Mouse (Mus musculus) MN1 (cell line): Measurements from ENCODE around the gene Rab5b.

Experiments
- DNase-seq: peaks from one replicate; pipeline ENCODE4 v3.0.0-alpha.2; 2016; ENCODE audit warnings: low spot score

The Rab5b gene

DNA sequence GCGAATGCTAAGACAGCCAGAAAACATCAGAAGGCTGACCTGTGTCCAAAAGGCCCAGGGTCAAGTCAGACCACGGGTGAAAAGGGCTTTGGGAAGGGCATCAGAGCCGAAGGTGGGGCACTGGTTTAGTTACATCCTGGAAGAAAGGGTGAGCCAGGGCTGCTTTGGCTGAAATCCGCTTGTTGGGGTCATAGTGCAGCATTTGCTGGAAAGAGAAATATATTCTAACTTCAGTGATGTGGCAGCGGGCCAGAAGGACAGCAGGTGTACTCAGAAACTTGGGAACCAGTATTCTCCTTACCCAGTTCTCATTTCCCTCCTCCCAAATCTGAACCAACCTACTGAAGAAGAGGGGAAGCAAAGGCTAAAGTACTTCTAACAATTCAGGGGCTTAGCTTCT, 2.9 kb upstream of the Rab5b start:
- no peak for DNase-seq

DNA sequence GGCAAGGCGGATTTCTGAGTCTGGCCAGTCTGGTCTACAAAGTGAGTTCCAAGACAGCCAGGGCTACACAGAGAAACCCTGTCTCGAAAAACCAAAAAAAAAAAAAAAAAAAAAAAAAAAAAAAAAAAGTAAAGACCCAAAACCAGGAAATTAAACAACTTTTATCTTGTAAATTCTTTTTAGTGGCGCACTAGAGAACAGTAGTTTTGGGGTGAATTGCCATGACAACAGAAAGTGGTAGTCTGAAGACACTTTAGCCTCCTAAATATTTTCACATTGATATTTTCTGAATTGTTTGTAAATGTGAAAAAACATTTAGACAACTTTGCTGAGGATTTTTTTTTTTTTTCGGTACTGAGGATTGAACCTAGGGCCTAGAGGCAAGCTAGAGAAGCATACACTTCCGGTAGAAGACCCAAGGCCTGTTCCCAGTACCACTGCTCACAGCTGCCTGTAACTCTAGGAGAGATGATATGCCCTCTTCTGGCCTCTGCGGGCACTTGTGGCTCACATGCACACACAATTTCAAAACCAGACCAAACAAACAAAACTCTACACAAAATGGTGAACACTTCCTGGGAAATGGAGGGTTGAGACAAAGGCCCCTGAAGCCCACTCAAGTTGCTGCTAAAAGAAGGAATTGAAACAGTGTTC, 1.1 kb upstream of the Rab5b start:
- peak; percentile 23 for DNase-seq

- no peak for DNase-seq
Measured at GRCm38 (mm10) chr10:128695411-128695991, 563 bp downstream of the Rab5b start.

DNA sequence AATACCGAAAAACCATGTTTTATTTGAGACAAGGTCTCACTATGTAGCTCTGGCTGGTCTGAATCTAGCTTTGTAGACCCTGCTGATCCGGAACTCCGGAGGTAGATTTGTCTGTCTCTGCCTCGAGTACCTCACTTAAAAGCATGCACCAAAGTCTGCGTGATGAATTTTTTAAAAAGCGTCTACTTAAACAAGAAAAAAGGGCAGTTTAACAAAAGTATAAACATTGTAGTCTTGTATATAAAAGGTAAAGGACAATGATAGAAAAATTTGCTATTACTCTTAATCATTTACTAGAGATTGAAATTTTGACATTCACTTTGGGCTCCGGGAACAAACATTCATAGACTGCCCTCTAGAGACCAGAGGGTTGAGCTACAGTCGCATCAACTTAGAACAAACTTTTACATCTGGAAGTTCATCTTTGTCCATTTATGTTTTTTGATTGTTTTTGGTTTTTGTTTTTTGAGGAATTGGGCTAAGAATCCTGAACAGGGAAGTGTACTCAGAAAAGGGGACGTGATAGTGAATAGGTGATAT, 21.5 kb downstream of the Rab5b start:
- peak; percentile 82 for DNase-seq

DNA sequence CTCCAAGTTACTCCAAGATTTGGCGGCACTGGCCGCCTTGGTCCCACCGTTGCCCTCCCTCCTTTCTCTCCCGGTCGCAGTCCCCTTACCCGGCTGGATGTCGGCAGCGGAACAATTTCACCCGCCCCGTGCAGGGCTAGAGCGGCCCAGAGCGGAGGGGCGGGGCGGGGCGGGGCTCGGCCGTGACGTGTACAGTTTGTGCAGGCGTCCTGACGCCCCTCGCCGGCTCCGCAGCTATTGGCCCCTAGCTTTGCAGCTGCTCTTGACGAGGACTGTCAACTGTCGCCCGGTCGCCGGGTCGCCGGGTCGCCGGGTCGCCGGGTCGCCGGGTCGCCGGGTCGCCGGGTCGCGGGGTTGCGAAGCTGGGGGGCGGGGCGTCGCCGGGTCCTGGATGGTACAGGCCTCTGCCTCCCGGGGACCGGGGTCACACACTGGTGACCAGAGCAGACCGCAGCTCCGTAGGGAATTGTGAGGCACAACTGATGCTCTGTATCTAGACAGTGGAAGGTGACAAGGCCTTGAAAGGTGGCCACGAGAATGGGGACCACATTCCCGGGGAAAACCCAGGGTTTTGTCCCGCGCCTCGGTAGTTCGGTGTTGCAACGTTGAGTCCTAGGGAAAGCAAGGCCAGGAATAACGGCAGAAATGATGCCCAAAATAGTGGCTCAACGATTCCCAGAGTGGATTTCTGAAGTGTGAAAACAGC, 22.1 kb downstream of the Rab5b start, which contains the start of gene Suox:
Suox (minus strand) TSS at position 311 of the 706 bp plus-strand sequence.
- DNase-seq: peak; percentile 93

DNA sequence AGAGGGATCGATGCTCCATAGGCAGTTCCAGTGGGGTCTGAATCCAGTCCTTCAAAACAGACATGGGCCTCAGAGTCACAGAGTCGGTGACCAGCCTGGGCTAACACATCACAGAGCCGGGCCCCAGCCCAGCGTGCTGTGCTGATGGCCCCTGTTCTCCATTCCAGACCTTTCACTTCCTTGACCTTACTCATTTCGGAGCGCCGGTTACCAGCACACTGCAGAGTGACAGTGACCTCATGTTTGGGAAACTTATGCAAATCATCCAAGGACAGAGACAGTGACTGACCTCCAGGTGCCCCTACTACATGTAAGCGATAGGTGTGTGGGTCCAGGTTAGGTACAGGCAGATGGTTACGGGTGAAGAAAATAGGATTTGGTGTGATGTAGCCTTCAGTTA, 24.9 kb downstream of the Rab5b start:
- no peak for DNase-seq

DNA sequence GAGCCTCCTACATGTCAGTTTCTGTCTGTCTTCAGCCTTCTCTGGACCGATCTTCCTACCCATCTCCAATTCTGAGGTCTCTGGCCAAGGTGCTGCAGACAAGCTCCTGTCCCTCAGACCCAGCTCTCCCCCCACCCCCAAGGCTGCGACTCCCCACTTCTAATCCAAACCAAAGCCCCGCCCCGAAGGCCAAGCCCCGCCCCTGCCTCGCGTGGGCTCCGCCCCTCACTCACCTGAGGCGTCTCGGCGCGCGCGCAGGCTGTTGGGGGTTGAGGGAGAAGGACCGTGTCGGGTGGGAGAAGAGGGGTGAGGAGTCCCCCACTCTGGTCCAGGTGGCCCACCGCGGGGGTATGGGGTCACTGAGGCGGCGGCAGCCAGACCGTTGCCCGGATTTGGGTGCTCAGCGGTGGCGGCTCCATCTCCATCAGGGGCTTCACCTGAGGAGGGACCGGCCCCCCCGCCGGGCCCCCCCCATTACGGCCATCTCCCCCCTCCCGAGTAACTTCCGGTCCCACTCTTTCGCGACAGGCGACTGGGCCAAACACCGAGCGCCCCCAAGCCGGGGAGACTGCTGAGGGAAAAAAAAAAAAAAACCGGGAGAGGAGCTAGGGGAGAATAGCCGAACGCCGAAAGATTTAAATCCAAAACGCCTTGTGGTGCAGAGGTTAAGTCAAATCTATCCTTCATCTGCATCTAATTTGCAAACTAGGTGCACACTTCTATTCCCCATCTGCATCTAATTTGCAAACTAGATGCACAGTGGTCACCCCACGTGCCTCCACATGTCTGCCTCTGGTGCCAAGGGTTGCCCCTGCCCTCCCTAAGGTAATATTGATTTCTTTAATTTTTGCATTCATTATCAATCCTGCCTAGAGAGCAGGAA, 27.0 kb downstream of the Rab5b start:
- DNase-seq: no peak

DNA sequence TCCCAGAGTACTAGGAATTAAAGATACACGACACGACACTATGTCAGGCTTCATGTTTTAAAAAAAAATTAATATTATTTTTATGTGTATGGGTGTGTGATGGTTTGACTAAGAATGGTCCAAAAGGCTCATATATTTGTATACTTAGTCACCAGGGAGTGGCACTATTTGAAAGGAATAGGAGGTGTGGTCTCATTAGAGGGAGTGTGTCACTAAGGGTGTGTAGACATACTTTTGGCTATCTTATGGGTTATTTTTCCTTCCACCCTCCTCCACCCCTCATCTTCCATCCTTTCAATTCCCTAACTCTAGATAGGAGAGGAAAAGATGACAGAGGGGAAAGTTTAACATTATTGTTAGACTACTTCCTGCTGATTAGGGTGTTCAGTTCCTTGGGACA, 30.3 kb downstream of the Rab5b start:
- DNase-seq: no peak

DNA sequence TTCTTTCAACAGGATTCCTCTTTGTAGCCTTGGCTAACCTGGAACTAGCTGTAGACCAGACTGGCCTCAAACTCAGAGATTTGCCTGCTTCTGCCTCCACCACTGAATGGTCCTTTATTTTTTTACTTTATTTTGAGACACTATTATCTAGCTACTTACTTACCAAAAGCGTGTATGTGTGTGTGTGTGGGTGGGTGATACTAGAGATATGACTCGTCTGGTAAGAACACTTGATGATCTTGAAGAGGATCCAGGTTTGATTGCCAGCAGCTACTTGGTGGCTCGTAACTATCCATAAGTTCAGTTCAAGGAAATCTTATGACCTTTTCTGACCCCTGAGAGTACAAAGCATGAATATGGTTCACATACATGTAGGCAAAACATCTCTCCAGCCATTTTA, 30.8 kb downstream of the Rab5b start:
- no peak for DNase-seq

GRCm38 (mm10) chr10:128664808-128665207, 31.3 kb downstream of the Rab5b start:
- no peak for DNase-seq

DNA sequence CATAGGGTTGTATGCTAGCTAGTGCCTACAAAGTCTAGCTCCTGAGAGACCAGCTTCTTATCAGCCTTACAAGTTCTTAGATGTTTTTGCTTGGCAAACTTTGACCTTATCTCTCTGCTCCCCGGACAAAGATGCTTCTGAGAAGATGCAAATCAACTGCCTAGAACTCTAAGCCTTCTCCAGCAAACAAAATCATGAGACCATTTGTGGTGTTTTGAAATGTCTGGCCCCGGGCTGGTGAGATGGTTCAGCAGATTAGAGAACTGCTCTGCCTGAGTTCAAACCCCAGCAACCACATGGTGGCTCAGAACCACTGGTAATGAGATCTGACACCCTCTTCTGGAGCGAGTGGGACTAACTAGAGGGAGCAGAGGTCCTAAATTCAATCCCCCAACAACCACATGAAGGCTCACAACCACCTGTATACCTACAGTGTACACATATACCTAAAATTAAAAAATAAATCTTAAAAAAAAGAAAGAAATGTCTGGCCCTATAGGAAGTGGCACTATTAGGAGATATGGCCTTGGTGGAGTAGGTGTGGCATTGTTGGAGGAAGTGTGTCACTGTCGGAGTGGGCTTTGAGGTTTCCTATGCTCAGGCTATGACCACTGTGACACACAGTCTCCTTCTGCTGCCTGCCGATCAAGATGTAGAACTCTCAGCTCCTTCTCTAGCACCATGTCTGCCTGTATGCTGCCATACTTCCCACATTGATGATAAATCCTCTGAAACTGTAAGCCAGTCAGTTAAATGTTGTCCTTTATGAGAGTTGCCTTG, 32.4 kb downstream of the Rab5b start:
- DNase-seq: no peak

DNA sequence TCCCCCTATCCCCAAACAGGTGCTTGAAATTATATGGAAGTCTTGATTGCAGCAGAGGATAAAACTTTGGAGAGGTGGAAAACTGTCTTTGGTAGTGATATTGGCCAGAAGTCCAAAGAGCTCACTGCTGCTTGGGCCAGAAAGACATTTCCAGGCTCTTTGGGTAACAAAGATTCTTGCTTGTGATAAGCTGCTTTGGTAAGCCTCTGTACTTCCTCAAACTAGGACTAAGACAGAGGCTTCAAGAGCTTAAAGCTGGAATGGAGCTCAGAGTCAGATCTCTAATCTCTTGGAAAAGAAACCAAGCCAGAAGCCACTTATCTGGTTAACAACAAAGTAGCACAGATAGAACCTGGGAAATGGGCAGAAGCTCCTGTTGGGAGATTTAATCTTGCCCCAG, 33.6 kb downstream of the Rab5b start:
- peak; percentile 32 for DNase-seq

DNA sequence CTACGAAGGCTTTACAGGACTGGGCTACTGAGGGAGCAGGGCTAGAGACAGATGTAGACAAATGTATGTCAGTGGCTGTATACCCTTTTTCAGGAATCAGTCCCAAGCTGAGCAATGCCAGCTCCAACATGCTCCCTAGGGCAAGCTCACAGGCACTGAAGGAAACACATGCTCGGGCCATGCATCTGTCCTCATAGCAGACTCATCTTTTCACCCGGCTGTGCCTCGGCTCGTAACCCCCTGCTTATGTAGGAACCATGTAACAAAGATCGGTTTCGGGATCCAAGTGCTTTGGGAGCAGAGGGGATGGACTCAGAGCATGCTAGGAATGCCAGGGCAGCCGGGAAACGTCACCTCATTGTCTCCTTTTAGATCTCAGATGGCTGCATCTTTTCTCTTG, 36.6 kb downstream of the Rab5b start:
- DNase-seq: no peak

- DNase-seq: no peak
Measured at GRCm38 (mm10) chr10:128657844-128658243, 38.2 kb downstream of the Rab5b start.

DNA sequence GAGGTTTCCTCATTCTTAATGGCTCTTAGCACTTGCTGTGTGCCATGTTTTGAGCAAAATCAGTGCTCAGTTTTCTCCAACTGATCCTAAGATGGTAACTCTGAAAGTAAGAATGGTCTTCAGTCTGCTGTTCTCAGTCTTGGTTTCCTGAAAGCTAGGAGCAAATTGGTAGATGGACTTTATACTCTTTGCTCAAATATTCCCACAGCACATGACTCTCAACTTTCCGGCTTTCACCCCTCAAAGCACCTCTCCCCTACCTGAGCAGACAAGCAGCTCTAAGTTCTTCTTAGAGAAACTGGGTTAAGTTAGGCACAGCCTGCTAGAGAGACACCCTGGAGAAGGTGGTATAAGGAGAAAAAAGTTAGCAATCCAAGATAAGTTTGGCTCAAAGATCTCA, 39.3 kb downstream of the Rab5b start:
- no peak for DNase-seq

DNA sequence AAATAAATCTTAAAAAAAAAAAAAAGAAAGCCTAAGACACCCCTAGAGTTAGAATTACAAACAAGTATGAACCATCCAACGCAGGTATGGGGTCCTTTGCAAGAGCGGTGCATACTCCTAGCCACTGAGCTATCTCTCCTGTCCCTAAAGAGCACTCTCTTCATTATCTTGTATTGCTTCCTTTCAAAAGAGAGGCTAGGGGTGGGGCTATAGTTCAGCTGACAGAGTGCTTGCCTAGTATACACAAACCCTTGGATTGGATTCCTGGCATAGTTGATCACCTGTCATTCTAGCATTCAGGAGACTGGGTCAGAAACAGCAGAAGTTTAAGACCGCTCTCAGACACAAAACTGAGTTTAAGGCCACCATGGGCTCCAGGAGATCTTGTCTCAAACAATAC, 40.8 kb downstream of the Rab5b start:
- DNase-seq: no peak

DNA sequence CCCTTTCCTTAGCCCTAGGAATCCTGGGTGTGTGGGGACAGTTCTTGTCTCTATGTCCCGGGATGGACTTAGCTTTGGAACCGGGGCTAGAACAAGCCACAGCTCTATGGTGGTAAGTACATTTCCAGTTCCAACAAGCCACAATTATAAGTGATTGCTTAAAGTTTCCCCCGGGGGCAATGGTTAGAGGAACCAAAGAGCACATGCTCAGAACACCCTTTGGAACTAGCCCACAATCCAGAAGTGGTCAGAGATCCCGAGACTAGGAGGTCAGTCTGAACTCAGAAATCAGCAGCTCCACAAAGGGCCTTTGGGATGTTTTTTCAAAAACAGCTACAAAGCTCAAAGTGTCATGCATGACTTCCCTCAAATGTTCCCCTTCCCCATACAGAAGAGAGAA, 42.2 kb downstream of the Rab5b start:
- no peak for DNase-seq

GRCm38 (mm10) chr10:128646139-128647089, 49.6 kb downstream of the Rab5b start:
- DNase-seq: peak; percentile 74

DNA sequence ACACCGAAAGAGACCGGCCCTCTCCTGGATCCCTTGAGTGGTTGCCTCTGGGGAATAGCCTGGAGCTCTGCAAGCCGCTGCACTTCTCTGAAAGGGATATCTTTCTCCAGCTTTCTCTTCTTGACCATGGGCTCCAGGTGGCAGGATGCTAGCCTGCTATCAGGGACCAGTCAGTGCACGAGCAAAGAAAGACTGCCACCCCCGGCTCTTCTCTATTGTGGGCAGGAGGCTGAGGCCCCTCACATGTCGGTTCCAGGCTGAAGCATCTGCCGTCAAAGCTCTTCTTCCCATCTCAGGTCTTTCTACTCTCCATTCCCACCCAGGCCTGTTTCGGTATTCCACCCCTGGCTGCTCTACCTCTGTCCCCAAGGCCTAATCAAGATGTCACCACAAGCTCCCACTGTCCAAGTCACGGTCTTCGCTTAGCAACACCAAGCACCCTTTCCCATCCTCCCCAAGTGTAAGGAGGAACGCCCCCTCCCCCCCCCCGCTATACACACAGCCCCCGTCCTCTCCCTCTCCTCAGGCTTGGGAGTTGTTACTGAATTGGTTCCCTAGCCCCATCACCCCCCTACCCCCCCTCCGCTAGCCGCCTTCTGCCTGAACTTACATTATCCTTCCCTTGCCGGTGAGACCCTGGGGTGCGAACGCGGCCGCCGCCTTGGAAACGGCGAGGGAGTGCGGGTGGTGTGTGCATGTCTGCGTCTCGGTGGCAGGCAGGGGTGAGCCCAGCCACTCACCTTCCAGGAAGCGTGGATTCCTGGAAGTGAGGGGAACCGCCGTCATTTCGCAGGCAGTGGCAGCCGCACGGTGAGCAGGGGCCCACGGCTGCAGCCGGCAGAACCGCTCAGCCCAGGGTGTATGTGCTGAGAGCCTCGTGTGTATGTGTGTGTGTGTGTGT, 50.7 kb downstream of the Rab5b start, which contains the start of gene Ikzf4:
Ikzf4 (minus strand) TSS at position 881 of the 901 bp plus-strand sequence.
- peak; percentile 80 for DNase-seq
